Mouse (Mus musculus) kidney, postnatal 0 days (tissue): Measurements from ENCODE around the gene Ccndbp1. TPM values are rescaled to one million over a fixed set of nuclear protein-coding genes. Genes with fewer than 3 reads are reported as not detected.
"Not testable (repeated sequence)": the region's sequence is repeated elsewhere in the genome, so short reads cannot be mapped to it uniquely, and the experiment has no call there.

Source experiments
- ATAC-seq: fragments of 200-750 bp; cut with Nextera tagmentation; replicated peaks from 2 replicates; pipeline ENCODE4 v1.8.0; 2017; ENCODE audit warnings: low read depth, moderate number of reproducible peaks, moderate TSS enrichment, moderate library complexity; ENCODE audit not compliant: low FRiP score
- DNase-seq: peaks from one replicate; pipeline ENCODE4 v3.0.0-alpha.2; 2016; ENCODE audit warnings: low spot score
- H3K27ac ChIP-seq: fragments of 300-500 bp; sonication (generic); 2 replicates; pipeline ENCODE4 v1.5.1; 2014; ENCODE audit warnings: mild to moderate bottlenecking
- H3K27me3 ChIP-seq: fragments of 300-500 bp; sonication (generic); 2 replicates; pipeline ENCODE4 v1.6.1; 2014; ENCODE audit warnings: low read length, mixed read lengths; ENCODE audit not compliant: insufficient read depth
- H3K36me3 ChIP-seq: fragments of 300-500 bp; sonication (generic); 2 replicates; pipeline ENCODE4 v1.6.1; 2014; ENCODE audit warnings: low read length, mixed read lengths; ENCODE audit not compliant: insufficient read depth
- H3K4me1 ChIP-seq: fragments of 300-500 bp; sonication (generic); replicated peaks from 2 replicates; pipeline ENCODE4 v1.6.1; 2014; ENCODE audit warnings: antibody characterized with exemption, low read length, mixed read lengths; ENCODE audit not compliant: insufficient read depth
- H3K4me2 ChIP-seq: fragments of 300-500 bp; sonication (generic); 2 replicates; pipeline ENCODE4 v1.6.1; 2014; ENCODE audit warnings: mild to moderate bottlenecking, low read length, moderate library complexity, mixed read lengths
- H3K4me3 ChIP-seq: fragments of 300-500 bp; sonication (generic); replicated peaks from 2 replicates; pipeline ENCODE4 v1.5.1; 2014; ENCODE audit warnings: low read depth, low read length
- H3K9ac ChIP-seq: fragments of 300-500 bp; sonication (generic); 2 replicates; pipeline ENCODE4 v1.6.1; 2014; ENCODE audit warnings: low read depth, low read length
- H3K9me3 ChIP-seq: fragments of 300-500 bp; sonication (generic); replicated peaks from 2 replicates; pipeline ENCODE4 v1.6.1; 2016; ENCODE audit warnings: low read length, inconsistent platforms, mixed read lengths
- CTCF ChIP-seq: IDR thresholded peaks from 2 replicates; pipeline ENCODE4 v1.5.1; 2016; ENCODE audit warnings: antibody characterized with exemption, low read depth, mild to moderate bottlenecking, moderate library complexity
- WGBS: fragments of 180-500 bp; shearing (Covaris S2); extraction: QIAGEN DNeasy Blood & Tissue Kit; methylation state at CpG from one replicate; pipeline ENCODE4 v1.1.7; 2014; 5-methylcytosine and 5-hydroxymethylcytosine counted together
- polyA plus RNA-seq: library from polyadenylated mRNA; unstranded; fragments of >200 nt; fragmentation: Nextera tagmentation; extraction: Ambion mirVana; gene quantifications from 2 replicates; pipeline ENCODE4 v1.2.1, GENCODE M21; 2015

Ccndbp1 gene
- polyA plus RNA-seq, 1 experiment from 2014 or later, result 54.1 TPM

- Histone ChIP-seq H3K4me2 (no peak overlapping the region), H3K9ac (no peak overlapping the region), H3K4me3 (no peak overlapping the region), H3K4me1 (no peaks in the 10 kb centered on the region), H3K9me3 (no peaks in the 10 kb centered on the region), H3K27me3 (no peaks in the 10 kb centered on the region), H3K36me3 (0 out of 2 replicates have a peak, but pooled peaks cover under 1% of the 10 kb centered on the region), H3K27ac (no peak overlapping the region)
- WGBS, result 51% methylated on average over 5 of the region's 5 CpGs
- DNase-seq (no peak), ATAC-seq (peak; percentile 61; the same call in 1 of the 2 replicates)
- TF ChIP-seq CTCF, result no peak
Observed at GRCm38 (mm10) chr2:121022918-121023317, 14.7 kb downstream of the Ccndbp1 start.

- Histone ChIP-seq H3K4me2 (no peak within 1 kb of the TSS), H3K4me1 (no peaks in the 10 kb centered on the region), H3K36me3 (no peaks in the 10 kb centered on the region), H3K27me3 (no peaks in the 10 kb centered on the region), H3K27ac (no peak within 1 kb of the TSS), H3K4me3 (no peak within 1 kb of the TSS), H3K9me3 (no peaks in the 10 kb centered on the region), H3K9ac (no peak within 1 kb of the TSS)
- DNase-seq, result no peak
- WGBS, result 54% methylated on average over 5 of the region's 5 CpGs
- no peak for TF ChIP-seq CTCF
- ATAC-seq, result no peak
Observed at GRCm38 (mm10) chr2:121036733-121037341, 28.6 kb downstream of the Ccndbp1 start, which contains the start of gene Epb42. Epb42 (minus strand) TSS chr2:121037072.

- H3K36me3 ChIP-seq, DNase-seq, H3K9me3 ChIP-seq, ATAC-seq, H3K4me1 ChIP-seq, H3K27ac ChIP-seq, H3K27me3 ChIP-seq, H3K4me2 ChIP-seq, H3K9ac ChIP-seq, H3K4me3 ChIP-seq: not testable (repeated sequence)
- whole genome bisulfite sequencing, result 100% methylated on average over 1 of the region's 1 CpGs
Observed at GRCm38 (mm10) chr2:121038851-121039250, 30.6 kb downstream of the Ccndbp1 start.

GRCm38 (mm10) chr2:121039382-121039781 lies 31.2 kb downstream of the Ccndbp1 start:
- H3K27me3 ChIP-seq, result no peaks in the 10 kb centered on the region
- H3K4me2 ChIP-seq, result no peak overlapping the region
- no peaks in the 10 kb centered on the region for H3K36me3 ChIP-seq
- no peaks in the 10 kb centered on the region for H3K4me1 ChIP-seq
- ATAC-seq, result no peak
- WGBS, result 100% methylated on average over 1 of the region's 1 CpGs
- H3K9me3 ChIP-seq, result no peaks in the 10 kb centered on the region
- peak; percentile 23; the same call in 1 of the 2 replicates for TF ChIP-seq CTCF
- DNase-seq, result no peak
- H3K9ac ChIP-seq, result no peak overlapping the region
- no peak overlapping the region for H3K4me3 ChIP-seq
- H3K27ac ChIP-seq, result no peak overlapping the region

- no peak overlapping the region for H3K4me2 ChIP-seq
- DNase-seq, result peak; percentile 55
- 30% methylated on average over 5 of the region's 5 CpGs for WGBS
Observed at GRCm38 (mm10) chr2:121041098-121041497, 32.9 kb downstream of the Ccndbp1 start.

GRCm38 (mm10) chr2:121045653-121046052 lies 37.5 kb downstream of the Ccndbp1 start:
- H3K27me3 ChIP-seq, result no peaks in the 10 kb centered on the region
- H3K9ac ChIP-seq, result no peak overlapping the region
- no peaks in the 10 kb centered on the region for H3K9me3 ChIP-seq
- H3K27ac ChIP-seq, result no peak overlapping the region
- ATAC-seq, result no peak
- no peak for DNase-seq
- TF ChIP-seq CTCF, result no peak
- H3K4me2 ChIP-seq, result no peak overlapping the region
- WGBS, result 81% methylated on average over 4 of the region's 4 CpGs
- H3K4me3 ChIP-seq, result no peak overlapping the region
- H3K36me3 ChIP-seq, result no peaks in the 10 kb centered on the region
- no peaks in the 10 kb centered on the region for H3K4me1 ChIP-seq

More at GRCm38 (mm10) chr2:121041098-121041497, 32.9 kb downstream of the Ccndbp1 start:
- Histone ChIP-seq H3K27ac (no peak overlapping the region), H3K4me1 (no peaks in the 10 kb centered on the region), H3K9me3 (no peaks in the 10 kb centered on the region), H3K9ac (no peak overlapping the region), H3K4me3 (no peak overlapping the region), H3K27me3 (no peaks in the 10 kb centered on the region), H3K36me3 (no peaks in the 10 kb centered on the region)
- TF ChIP-seq CTCF, result peak; percentile 79
- no peak for ATAC-seq

- Histone ChIP-seq H3K27ac (no peak overlapping the region), H3K4me2 (no peak overlapping the region), H3K4me3 (no peak overlapping the region), H3K27me3 (no peaks in the 10 kb centered on the region), H3K9me3 (no peaks in the 10 kb centered on the region), H3K9ac (no peak overlapping the region), H3K36me3 (no peaks in the 10 kb centered on the region), H3K4me1 (no peaks in the 10 kb centered on the region)
- ATAC-seq (no peak), DNase-seq (no peak)
- no peak for TF ChIP-seq CTCF
- WGBS, result 89% methylated on average over 5 of the region's 5 CpGs
Observed at GRCm38 (mm10) chr2:121052176-121052575, 44.0 kb downstream of the Ccndbp1 start.
